Mouse (Mus musculus) hindbrain, embryonic 16.5 days (tissue): ENCODE measurements around the gene Asxl2. TPM values are rescaled to one million over a fixed set of nuclear protein-coding genes. Genes with fewer than 3 reads are reported as not detected.

Source experiments
- ATAC-seq: fragments of 200-750 bp; cut with Nextera tagmentation; 2 replicates; pipeline ENCODE4 v1.8.0; 2017; ENCODE audit warnings: moderate TSS enrichment, moderate library complexity
- H3K27ac ChIP-seq: fragments of 300-500 bp; sonication (generic); 2 replicates; pipeline ENCODE4 v1.5.1; 2014; ENCODE audit warnings: low read depth, mild to moderate bottlenecking, control low read depth, low read length, moderate library complexity
- H3K27me3 ChIP-seq: fragments of 300-500 bp; sonication (generic); replicated peaks from 2 replicates; pipeline ENCODE4 v1.6.1; 2014; ENCODE audit warnings: low read length; ENCODE audit not compliant: control insufficient read depth, insufficient read depth
- H3K36me3 ChIP-seq: fragments of 300-500 bp; sonication (generic); 2 replicates; pipeline ENCODE4 v1.6.1; 2014; ENCODE audit warnings: mild to moderate bottlenecking, low read length, moderate library complexity, mixed read lengths; ENCODE audit not compliant: control insufficient read depth, insufficient read depth
- H3K4me1 ChIP-seq: fragments of 300-500 bp; sonication (generic); 2 replicates; pipeline ENCODE4 v1.6.1; 2014; ENCODE audit warnings: low read depth, low read length; ENCODE audit not compliant: control insufficient read depth, insufficient read depth
- H3K4me2 ChIP-seq: fragments of 300-500 bp; sonication (generic); 2 replicates; pipeline ENCODE4 v1.6.1; 2014; ENCODE audit warnings: mild to moderate bottlenecking, low read length, control low read depth, moderate library complexity
- H3K4me3 ChIP-seq: fragments of 300-500 bp; sonication (generic); 2 replicates; pipeline ENCODE4 v1.5.1; 2014; ENCODE audit warnings: mild to moderate bottlenecking, low read length, control low read depth, moderate library complexity
- H3K9ac ChIP-seq: fragments of 300-500 bp; sonication (generic); 2 replicates; pipeline ENCODE4 v1.6.1; 2014; ENCODE audit warnings: low read depth, mild to moderate bottlenecking, control low read depth, low read length, moderate library complexity
- H3K9me3 ChIP-seq: fragments of 300-500 bp; sonication (generic); 2 replicates; pipeline ENCODE4 v1.6.1; 2014; ENCODE audit warnings: mild to moderate bottlenecking, low read length, moderate library complexity; ENCODE audit not compliant: control insufficient read depth
- WGBS: fragments of 180-500 bp; shearing (Covaris S2); extraction: QIAGEN DNeasy Blood & Tissue Kit; methylation state at CpG from one replicate; pipeline ENCODE4 v1.1.7; 2014; 5-methylcytosine and 5-hydroxymethylcytosine counted together
- polyA plus RNA-seq: library from polyadenylated mRNA; unstranded; fragments of >200 nt; fragmentation: Nextera tagmentation; extraction: Ambion mirVana; gene quantifications from 2 replicates; pipeline ENCODE4 v1.2.1, GENCODE M21; 2015

Gene Asxl2
- polyA plus RNA-seq, 1 experiment from 2014 or later, result 10.1 TPM

DNA sequence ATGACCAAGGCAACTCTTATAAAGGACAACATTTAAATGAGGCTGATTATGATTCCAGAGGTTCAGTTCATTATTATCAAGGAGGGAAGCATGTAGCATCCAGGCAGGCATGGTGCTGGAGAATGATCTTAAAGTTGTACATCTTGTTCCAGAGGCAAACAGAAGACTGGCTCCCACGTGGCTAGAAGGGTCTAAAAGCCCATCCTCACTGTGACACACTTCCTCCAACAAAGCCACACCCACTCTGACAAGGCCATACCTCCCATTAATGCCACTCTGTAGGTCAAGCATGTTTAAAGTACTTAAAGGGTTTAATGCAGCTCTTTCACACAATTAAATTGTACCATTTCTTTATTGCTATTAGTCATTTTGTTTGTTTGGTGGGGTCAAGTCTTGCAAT lies 7.1 kb downstream of the Asxl2 start:
- no peak overlapping the region for H3K4me2 ChIP-seq
- peaks cover 2% of the 10 kb centered on the region; the same call in 1 of the 2 replicates for H3K4me1 ChIP-seq
- WGBS, result 86% methylated on average over 1 of the region's 1 CpGs
- no peak overlapping the region for H3K9ac ChIP-seq
- H3K9me3 ChIP-seq, result no peaks in the 10 kb centered on the region
- no peaks in the 10 kb centered on the region for H3K27me3 ChIP-seq
- no peaks in the 10 kb centered on the region for H3K36me3 ChIP-seq
- ATAC-seq, result no peak
- H3K4me3 ChIP-seq, result no peak overlapping the region
- H3K27ac ChIP-seq, result no peak overlapping the region

GRCm38 (mm10) chr12:3436446-3436845 lies 9.8 kb downstream of the Asxl2 start:
- Histone ChIP-seq H3K4me3 (no peak overlapping the region), H3K9ac (no peak overlapping the region), H3K9me3 (no peaks in the 10 kb centered on the region), H3K4me1 (no peaks in the 10 kb centered on the region), H3K4me2 (no peak overlapping the region), H3K36me3 (no peaks in the 10 kb centered on the region), H3K27ac (no peak overlapping the region), H3K27me3 (no peaks in the 10 kb centered on the region)
- WGBS, result 91% methylated on average over 5 of the region's 5 CpGs
- ATAC-seq, result no peak

DNA sequence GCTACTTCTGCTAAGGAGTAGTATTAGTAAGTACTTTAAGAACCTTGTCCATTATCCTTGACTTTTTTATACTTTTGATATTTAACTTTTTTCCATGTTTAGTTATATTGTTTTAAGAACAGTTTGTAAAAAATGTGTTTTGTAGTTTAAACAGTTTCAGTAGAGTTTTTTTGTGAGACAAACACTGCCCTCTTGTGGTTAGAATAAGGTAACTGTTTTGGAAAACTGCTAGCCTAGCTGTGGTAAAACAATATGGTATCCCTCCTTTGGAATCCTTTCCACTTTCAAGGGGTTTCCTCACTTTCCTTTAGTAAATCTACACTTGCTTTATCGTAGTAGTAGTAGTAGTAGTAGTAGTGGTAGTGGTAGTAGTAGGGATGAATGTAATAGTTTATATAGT lies 11.2 kb downstream of the Asxl2 start:
- Histone ChIP-seq H3K9ac (no peak overlapping the region), H3K4me1 (no peaks in the 10 kb centered on the region), H3K9me3 (no peaks in the 10 kb centered on the region), H3K4me3 (no peak overlapping the region), H3K4me2 (no peak overlapping the region), H3K27ac (no peak overlapping the region), H3K36me3 (no peaks in the 10 kb centered on the region), H3K27me3 (no peaks in the 10 kb centered on the region)
- no peak for ATAC-seq
- 94% methylated on average over 1 of the region's 1 CpGs for WGBS

GRCm38 (mm10) chr12:3440916-3441315 lies 14.3 kb downstream of the Asxl2 start:
- Histone ChIP-seq H3K4me1 (no peaks in the 10 kb centered on the region), H3K9me3 (no peaks in the 10 kb centered on the region), H3K27ac (no peak overlapping the region), H3K36me3 (0 out of 2 replicates have a peak, but pooled peaks cover 2% of the 10 kb centered on the region), H3K4me3 (no peak overlapping the region), H3K9ac (no peak overlapping the region), H3K4me2 (no peak overlapping the region), H3K27me3 (no peaks in the 10 kb centered on the region)
- 78% methylated on average over 2 of the region's 2 CpGs for WGBS
- no peak for ATAC-seq

- no peak overlapping the region for H3K9ac ChIP-seq
- no peak for ATAC-seq
- no peak overlapping the region for H3K4me2 ChIP-seq
- H3K36me3 ChIP-seq, result 0 out of 2 replicates have a peak, but pooled peaks cover 2% of the 10 kb centered on the region
- no peak overlapping the region for H3K27ac ChIP-seq
- WGBS, result 94% methylated on average over 5 of the region's 5 CpGs
- H3K4me3 ChIP-seq, result no peak overlapping the region
- H3K9me3 ChIP-seq, result no peaks in the 10 kb centered on the region
- H3K27me3 ChIP-seq, result no peaks in the 10 kb centered on the region
- H3K4me1 ChIP-seq, result no peaks in the 10 kb centered on the region
Observed at GRCm38 (mm10) chr12:3441361-3441760, 14.7 kb downstream of the Asxl2 start.

DNA sequence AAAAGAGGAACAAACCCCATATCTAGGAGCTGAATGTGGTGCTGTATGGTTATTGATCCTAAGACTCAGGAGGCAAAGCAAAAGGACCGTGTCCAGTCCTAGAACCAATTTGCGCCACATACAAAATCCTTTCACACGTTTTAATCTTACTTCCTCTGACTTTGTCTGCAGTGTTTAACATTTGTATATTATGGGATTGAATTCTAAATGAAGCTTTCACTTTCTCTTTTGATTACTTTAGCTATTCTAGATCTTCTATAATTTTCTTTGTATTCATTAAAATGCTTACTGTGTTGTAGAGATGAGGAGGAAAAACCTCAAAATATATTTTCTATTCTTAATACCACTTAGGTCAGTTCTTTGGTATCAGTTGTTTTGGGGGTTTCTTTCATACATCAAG lies 26.9 kb downstream of the Asxl2 start:
- no peak for ATAC-seq
- Histone ChIP-seq H3K4me3 (no peak overlapping the region), H3K36me3 (peaks cover 10% of the 10 kb centered on the region), H3K4me2 (no peak overlapping the region), H3K4me1 (no peaks in the 10 kb centered on the region), H3K9ac (no peak overlapping the region), H3K9me3 (no peaks in the 10 kb centered on the region), H3K27me3 (no peaks in the 10 kb centered on the region), H3K27ac (no peak overlapping the region)
- 84% methylated on average over 3 of the region's 3 CpGs for WGBS

DNA sequence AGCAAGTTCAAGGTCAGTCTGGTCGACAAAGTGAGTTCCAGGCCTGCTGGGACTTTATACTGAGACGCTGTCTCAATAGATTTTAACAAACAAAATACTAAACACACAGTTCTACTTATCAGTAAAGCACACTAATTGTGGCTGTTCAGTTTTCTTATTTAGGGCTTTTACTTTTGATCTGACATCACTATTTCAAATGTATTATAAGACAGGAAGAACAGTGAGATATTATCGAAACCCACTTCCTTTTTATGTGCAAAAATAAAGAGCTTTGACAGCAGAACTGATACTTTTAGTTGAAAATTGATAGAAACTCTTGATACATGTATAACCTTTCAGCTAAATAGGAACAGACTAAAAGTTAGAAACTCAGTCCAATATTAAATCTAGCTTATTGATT lies 36.4 kb downstream of the Asxl2 start:
- no peak overlapping the region for H3K4me2 ChIP-seq
- no peaks in the 10 kb centered on the region for H3K9me3 ChIP-seq
- H3K27me3 ChIP-seq, result no peaks in the 10 kb centered on the region
- H3K4me1 ChIP-seq, result no peaks in the 10 kb centered on the region
- H3K36me3 ChIP-seq, result peaks cover 10% of the 10 kb centered on the region
- no peak for ATAC-seq
- H3K9ac ChIP-seq, result no peak overlapping the region
- no peak overlapping the region for H3K4me3 ChIP-seq
- WGBS, result 92% methylated on average over 3 of the region's 3 CpGs
- H3K27ac ChIP-seq, result no peak overlapping the region

DNA sequence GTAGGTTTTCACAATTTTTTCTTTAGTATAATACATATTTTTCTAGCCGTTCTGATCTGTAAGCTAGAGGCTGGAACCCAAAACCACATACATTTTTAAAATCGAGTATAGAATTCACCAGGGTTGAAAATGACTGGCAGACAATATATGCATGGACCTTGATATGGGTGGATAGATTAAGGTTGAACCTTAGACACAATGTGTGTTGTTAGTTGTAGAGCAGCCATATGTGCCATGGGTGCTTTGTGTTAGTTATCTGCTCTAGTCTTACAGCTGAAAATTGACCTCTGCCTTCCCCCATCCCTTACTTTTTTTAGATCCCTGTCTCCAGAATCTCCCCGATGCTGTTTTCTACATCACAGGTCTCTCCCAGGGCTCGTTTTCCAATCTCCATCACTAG lies 73.0 kb downstream of the Asxl2 start:
- Histone ChIP-seq H3K4me3 (no peak overlapping the region), H3K27me3 (no peaks in the 10 kb centered on the region), H3K4me1 (no peaks in the 10 kb centered on the region), H3K4me2 (no peak overlapping the region), H3K9ac (no peak overlapping the region), H3K36me3 (peaks cover 16% of the 10 kb centered on the region), H3K27ac (no peak overlapping the region), H3K9me3 (no peaks in the 10 kb centered on the region)
- no peak for ATAC-seq
- 89% methylated on average over 4 of the region's 4 CpGs for WGBS

DNA sequence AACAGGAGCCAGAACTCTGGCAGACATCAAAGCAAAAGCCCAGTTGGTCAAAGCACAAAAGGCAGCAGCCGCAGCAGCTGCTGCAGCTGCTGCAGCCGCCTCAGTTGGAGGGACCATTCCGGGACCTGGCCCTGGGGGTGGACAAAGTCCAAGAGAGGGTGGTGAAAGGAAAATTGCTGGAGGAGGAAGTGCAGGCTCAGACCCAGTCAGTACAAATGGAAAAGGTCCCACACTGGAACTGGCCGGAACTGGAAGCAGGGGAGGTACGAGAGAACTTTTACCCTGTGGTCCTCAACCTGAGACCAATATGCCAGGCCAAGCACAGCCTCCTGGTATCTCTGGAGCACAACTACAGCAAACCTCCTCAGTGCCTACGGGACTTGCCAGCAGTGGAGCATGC lies 73.4 kb downstream of the Asxl2 start:
- WGBS, result 89% methylated on average over 6 of the region's 6 CpGs
- H3K4me2 ChIP-seq, result no peak overlapping the region
- no peak overlapping the region for H3K4me3 ChIP-seq
- H3K36me3 ChIP-seq, result peaks cover 16% of the 10 kb centered on the region
- H3K4me1 ChIP-seq, result no peaks in the 10 kb centered on the region
- H3K9ac ChIP-seq, result no peak overlapping the region
- ATAC-seq, result no peak
- no peak overlapping the region for H3K27ac ChIP-seq
- no peaks in the 10 kb centered on the region for H3K27me3 ChIP-seq
- H3K9me3 ChIP-seq, result no peaks in the 10 kb centered on the region

DNA sequence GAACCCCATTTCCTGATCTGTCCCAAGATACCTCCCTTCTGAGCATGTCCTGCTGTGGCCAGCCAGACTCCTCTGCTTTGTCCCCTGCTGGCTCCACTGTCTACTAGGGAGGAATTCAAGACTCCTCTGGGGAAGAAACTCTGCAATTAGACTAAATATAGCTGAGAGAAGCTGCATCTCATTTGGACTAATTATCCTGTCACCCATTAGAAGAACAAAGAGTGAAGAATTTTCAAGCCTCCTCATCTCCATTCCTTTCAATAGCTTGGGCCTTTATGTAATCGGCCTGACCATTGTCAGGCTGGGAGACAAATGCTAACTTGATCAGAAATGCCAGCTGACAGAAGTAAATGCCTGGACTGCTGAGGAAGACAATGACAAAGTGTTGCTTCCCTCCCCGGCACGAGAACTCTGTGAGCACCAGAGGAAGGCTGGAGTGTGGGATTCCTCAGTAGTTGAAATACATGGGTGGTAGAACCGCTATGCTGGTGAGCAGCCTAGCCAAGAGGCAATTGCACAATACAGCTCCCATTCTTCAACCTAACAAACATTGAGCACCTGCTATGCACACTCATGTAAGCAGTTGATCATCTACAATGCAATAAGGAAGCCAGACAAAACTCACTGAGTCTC lies 92.1 kb downstream of the Asxl2 start:
- Histone ChIP-seq H3K36me3 (no peaks in the 10 kb centered on the region), H3K9me3 (no peaks in the 10 kb centered on the region), H3K4me3 (no peak overlapping the region), H3K27ac (no peak overlapping the region), H3K4me1 (no peaks in the 10 kb centered on the region; the same call in 1 of the 2 replicates), H3K4me2 (no peak overlapping the region), H3K27me3 (no peaks in the 10 kb centered on the region), H3K9ac (no peak overlapping the region)
- no peak for ATAC-seq
- WGBS, result 29% methylated on average over 4 of the region's 4 CpGs
